Mouse (Mus musculus): ENCODE data around the gene Gm3147.
"Not testable (repeated sequence)": the region's sequence is repeated elsewhere in the genome, so short reads cannot be mapped to it uniquely, and the experiment has no call there.

Gm3147 gene

DNA sequence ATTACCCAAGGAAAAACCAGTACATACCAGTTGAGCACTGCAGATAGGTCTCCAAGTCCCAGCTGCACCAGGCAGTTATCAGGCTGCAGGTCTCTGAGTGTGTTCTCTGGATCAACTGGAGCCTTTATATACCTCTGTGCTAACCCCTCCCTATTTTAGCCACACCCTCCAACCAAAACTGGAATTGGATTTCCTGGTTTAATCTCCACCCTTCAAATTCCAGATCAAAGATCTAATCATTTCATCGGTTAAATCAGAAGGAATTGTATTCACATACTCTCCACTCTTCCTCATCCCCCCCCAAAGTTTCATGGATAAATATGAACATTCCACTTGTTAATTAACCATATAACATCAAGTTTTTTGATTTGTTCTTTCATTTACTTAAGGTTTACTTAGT, at the start of gene Gm3147:
Gene Gm3147 (minus strand): TSS at position 101 of the 400 bp plus-strand sequence.
- DNase-seq (ENCODE audit: low read depth, low spot score): not testable (repeated sequence)

DNA sequence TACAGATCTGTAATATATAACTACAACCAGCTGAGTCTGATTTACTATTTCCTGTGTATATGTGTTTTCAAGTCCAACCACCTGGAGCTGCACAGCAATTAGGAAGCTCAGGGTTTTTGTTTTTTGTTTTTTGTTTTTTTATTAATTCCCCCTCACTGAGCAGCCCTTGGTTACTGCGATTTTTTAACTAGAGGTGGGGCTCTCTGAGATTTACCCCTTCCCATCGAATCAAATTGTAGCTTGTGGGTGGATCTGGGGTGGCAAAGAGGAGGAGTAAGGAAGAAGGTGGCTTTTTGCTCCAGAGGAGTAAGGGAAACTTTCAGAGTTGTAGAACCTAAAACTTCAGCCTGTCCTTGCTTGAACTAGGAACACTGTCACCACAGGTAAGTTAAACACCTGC, 31.9 kb upstream of the Gm3147 start, which contains the start of gene Gm6205:
Gene Gm6205 (plus strand): TSS at position 301 of the 400 bp plus-strand sequence.
- not testable (repeated sequence) for DNase-seq (ENCODE audit: low read depth, low spot score)

DNA sequence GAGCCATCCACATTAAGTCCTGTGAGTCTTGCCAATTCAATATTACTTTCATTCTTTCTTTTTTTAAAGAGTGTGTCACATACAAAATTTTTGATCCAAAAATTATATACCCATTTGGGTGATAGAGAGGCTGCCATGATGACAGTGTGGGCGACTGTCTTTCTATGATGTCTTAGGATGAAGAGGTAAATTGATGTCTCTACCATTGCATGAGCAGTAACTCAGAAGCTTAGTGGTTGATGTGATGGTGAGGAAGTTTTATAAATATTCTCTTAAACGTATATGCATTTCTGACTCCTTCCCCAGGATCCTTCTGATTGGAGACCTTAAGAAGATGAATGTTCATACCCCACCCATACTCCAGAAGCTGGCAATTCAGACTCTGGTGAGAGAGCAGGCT, 7.5 kb upstream of the Gm3147 start, which contains the start of gene Gm6509:
Gene Gm6509 (plus strand): TSS at position 301 of the 400 bp plus-strand sequence.
- DNase-seq (ENCODE audit: low read depth, low spot score): not testable (repeated sequence)
